Mouse (Mus musculus) hindbrain, postnatal 0 days (tissue): ENCODE measurements around the gene Ctcfl. TPM values are rescaled to one million over a fixed set of nuclear protein-coding genes. Genes with fewer than 3 reads are reported as not detected.

Source experiments
- ATAC-seq: fragments of 200-750 bp; cut with Nextera tagmentation; 2 replicates; pipeline ENCODE4 v1.8.0; 2017; ENCODE audit warnings: mild to moderate bottlenecking, moderate TSS enrichment, moderate library complexity
- DNase-seq: peaks from one replicate; pipeline ENCODE4 v3.0.0-alpha.2; 2015; ENCODE audit warnings: low spot score
- H3K27ac ChIP-seq: fragments of 300-500 bp; sonication (generic); 2 replicates; pipeline ENCODE4 v1.5.1; 2014; ENCODE audit warnings: mild to moderate bottlenecking
- H3K27me3 ChIP-seq: fragments of 300-500 bp; sonication (generic); 2 replicates; pipeline ENCODE4 v1.6.1; 2014; ENCODE audit warnings: low read length, mixed read lengths; ENCODE audit not compliant: insufficient read depth
- H3K36me3 ChIP-seq: fragments of 300-500 bp; sonication (generic); 2 replicates; pipeline ENCODE4 v1.6.1; 2014; ENCODE audit warnings: low read length, mixed read lengths; ENCODE audit not compliant: insufficient read depth
- H3K4me1 ChIP-seq: fragments of 300-500 bp; sonication (generic); 2 replicates; pipeline ENCODE4 v1.6.1; 2014; ENCODE audit warnings: antibody characterized with exemption, low read length, mixed read lengths; ENCODE audit not compliant: insufficient read depth
- H3K4me2 ChIP-seq: fragments of 300-500 bp; sonication (generic); 2 replicates; pipeline ENCODE4 v1.6.1; 2014; ENCODE audit warnings: low read depth, mild to moderate bottlenecking, low read length, moderate library complexity, mixed read lengths
- H3K4me3 ChIP-seq: fragments of 300-500 bp; sonication (generic); 2 replicates; pipeline ENCODE4 v1.5.1; 2014; ENCODE audit warnings: low read length
- H3K9ac ChIP-seq: fragments of 300-500 bp; sonication (generic); replicated peaks from 2 replicates; pipeline ENCODE4 v1.6.1; 2014; ENCODE audit warnings: mild to moderate bottlenecking, low read length, moderate library complexity, mixed read lengths
- H3K9me3 ChIP-seq: fragments of 300-500 bp; sonication (generic); 2 replicates; pipeline ENCODE4 v1.6.1; 2016; ENCODE audit warnings: low read length, mixed read lengths
- CTCF ChIP-seq: IDR thresholded peaks from 2 replicates; pipeline ENCODE4 v1.5.1; 2016; ENCODE audit warnings: antibody characterized with exemption, control low read depth, low read depth
- WGBS: fragments of 180-500 bp; shearing (Covaris S2); extraction: QIAGEN DNeasy Blood & Tissue Kit; methylation state at CpG from one replicate; pipeline ENCODE4 v1.1.7; 2014; 5-methylcytosine and 5-hydroxymethylcytosine counted together
- polyA plus RNA-seq: library from polyadenylated mRNA; unstranded; fragments of >200 nt; fragmentation: Nextera tagmentation; extraction: Ambion mirVana; gene quantifications from 2 replicates; pipeline ENCODE4 v1.2.1, GENCODE M21; 2015
- total RNA-seq: library from RNA; depleted of rRNA; stranded (reverse); fragments of >200 nt; gene quantifications from 2 replicates; pipeline ENCODE4 v1.2.3, GENCODE M21; 2014

Ctcfl gene
- total and polyA plus RNA-seq, 2 experiments from 2014 or later: not detected

DNA sequence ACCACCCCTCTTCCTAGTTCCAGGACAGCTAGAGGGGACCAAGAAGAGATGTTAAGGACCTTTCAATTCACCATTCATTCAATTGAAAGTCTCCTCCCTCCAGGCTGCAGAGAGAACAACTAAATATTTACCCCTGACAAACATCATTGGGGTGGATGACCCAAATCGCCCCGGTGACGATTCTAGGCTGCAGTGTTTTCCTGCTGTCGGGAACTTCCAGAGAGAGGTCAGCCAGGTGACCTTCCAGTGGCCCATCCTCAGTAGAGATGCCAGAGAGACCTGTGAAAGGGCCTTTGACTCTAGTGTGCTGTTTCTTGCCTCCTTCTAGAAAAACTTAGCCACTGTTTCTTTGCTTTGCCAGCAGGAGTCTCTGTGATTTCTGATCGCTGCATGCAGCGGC is 27.4 kb upstream of the Ctcfl start:
- 71% methylated on average over 6 of the region's 6 CpGs for WGBS

DNA sequence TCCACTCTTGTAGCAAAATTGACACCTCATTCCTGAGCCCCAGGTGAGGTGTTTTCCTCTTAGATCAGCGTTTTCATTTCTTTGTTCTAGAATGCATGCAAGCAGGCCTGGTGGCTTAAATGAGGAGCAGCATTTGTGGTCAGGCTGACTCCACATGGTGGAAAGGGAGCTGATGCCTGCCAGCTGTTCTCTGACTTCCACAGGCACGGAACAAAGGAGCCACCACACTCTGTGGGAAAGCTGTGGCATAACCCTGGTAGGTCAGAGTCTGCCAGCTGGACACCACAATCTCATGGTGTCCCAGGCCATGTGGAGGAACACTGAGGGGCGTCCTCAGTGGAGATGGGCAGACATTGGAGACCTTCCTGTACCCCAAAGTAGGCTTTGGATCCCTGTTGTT is 26.5 kb upstream of the Ctcfl start:
- ATAC-seq: no peak
- no peak overlapping the region for H3K4me2 ChIP-seq
- DNase-seq: no peak
- no peaks in the 10 kb centered on the region for H3K36me3 ChIP-seq
- TF ChIP-seq CTCF: no peak
- H3K9me3 ChIP-seq: no peaks in the 10 kb centered on the region
- H3K27ac ChIP-seq: no peak overlapping the region
- WGBS: 74% methylated on average over 3 of the region's 3 CpGs
- H3K4me3 ChIP-seq: no peak overlapping the region
- H3K27me3 ChIP-seq: no peaks in the 10 kb centered on the region
- no peak overlapping the region for H3K9ac ChIP-seq
- no peaks in the 10 kb centered on the region for H3K4me1 ChIP-seq

More for the DNA sequence above, 27.4 kb upstream of the Ctcfl start:
- no peak overlapping the region for H3K27ac ChIP-seq
- DNase-seq (no peak), ATAC-seq (no peak)
- H3K4me1 ChIP-seq: no peaks in the 10 kb centered on the region
- H3K4me3 ChIP-seq: no peak overlapping the region
- H3K9ac ChIP-seq: no peak overlapping the region
- H3K9me3 ChIP-seq: no peaks in the 10 kb centered on the region
- no peaks in the 10 kb centered on the region for H3K36me3 ChIP-seq
- no peaks in the 10 kb centered on the region for H3K27me3 ChIP-seq
- no peak overlapping the region for H3K4me2 ChIP-seq
- no peak for TF ChIP-seq CTCF

DNA sequence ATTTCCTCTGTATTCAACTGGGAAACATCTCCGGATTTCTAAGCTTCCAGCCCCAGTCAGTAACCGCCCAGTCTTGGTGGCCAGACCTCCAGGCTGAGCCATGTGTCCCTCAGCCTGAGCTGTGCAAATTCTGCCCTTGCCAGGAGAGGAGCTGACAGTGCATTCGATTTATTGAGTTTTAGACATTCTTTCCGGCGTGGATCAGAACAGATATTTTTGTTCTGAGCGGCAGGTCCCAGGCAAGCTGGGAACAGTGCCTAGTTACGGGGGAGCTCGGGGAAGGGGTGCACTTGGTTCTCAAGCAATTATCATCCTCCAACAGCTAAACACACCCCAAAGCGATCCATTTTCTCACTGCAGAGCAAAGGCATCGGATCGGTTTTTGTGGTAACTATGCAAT is 24.3 kb upstream of the Ctcfl start:
- WGBS: 52% methylated on average over 11 of the region's 11 CpGs
- Histone ChIP-seq H3K36me3 (no peaks in the 10 kb centered on the region), H3K27ac (no peak overlapping the region), H3K9me3 (no peaks in the 10 kb centered on the region), H3K4me3 (no peak overlapping the region), H3K27me3 (no peaks in the 10 kb centered on the region), H3K9ac (no peak overlapping the region), H3K4me1 (no peaks in the 10 kb centered on the region), H3K4me2 (no peak overlapping the region)
- ATAC-seq (no peak), DNase-seq (no peak)
- no peak for TF ChIP-seq CTCF

DNA sequence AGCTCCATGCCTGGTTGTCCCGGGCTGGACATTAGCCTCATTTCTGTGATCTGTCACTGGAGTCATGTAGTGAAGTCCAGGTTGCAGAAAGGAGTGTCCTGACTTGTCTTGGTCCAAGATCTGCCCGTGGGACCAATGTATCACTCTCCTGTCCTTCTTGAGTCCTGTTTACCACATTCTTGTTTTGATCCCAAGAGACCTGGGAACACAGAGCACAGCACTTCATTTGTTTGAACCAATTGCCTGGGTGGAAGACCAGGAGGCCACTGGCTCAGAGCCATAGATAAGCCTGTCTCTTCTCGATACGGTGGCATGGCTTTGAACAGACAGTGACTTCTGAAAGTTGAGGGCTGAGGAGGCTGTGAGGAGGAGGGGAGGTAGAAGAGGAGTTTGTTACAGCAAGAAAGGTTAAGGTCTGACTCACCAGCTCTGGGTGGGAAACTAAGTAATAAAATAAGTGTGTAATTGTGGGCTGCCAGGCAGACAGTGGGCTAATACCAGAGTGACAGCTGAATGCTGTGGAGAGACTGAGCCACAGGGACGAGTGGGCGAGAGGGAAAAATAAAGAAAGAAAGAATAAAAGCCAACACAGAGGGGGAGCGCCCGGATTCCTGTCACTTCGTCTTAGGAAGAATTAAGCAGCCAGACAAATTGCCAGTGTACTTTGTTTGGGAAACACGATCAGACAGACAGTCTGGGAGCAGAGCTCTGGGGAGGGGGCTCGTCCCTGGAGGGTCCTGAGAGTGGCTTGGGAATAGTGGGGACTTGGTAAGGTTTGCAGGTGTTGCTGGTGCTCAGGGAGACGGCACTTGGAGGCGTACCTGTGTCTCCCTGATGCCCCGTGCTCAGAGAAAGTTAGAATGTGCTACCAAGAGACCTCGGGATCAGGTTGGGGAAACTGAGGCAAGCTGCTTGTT is 19.3 kb upstream of the Ctcfl start:
- H3K9me3 ChIP-seq: no peaks in the 10 kb centered on the region
- H3K27me3 ChIP-seq: no peaks in the 10 kb centered on the region
- ATAC-seq: no peak
- no peak for DNase-seq
- no peak overlapping the region for H3K9ac ChIP-seq
- no peaks in the 10 kb centered on the region for H3K36me3 ChIP-seq
- TF ChIP-seq CTCF: no peak
- H3K27ac ChIP-seq: no peak overlapping the region
- no peak overlapping the region for H3K4me2 ChIP-seq
- 30% methylated on average over 15 of the region's 15 CpGs for WGBS
- H3K4me3 ChIP-seq: no peak overlapping the region
- H3K4me1 ChIP-seq: no peaks in the 10 kb centered on the region

DNA sequence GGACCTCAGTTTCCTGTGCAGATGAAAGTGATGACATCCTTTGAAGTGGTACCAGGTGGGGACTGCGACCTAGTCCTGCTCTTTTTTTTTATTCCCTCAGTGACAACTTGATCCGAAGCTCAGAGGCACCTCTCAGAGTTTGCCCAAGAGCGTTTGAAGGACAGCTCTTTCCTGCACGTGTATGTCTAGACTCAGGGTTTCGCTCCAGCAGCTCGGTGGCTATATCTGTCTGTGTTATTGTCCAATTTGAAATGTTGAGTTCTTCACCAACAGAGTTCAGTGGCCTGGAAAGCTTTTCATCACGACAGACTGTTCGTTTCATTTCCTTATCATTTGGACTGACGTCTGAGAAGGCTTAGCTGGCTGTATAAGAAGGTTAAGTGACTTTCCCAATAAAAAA is 15.4 kb upstream of the Ctcfl start:
- no peak for TF ChIP-seq CTCF
- ATAC-seq (no peak), DNase-seq (no peak)
- no peak overlapping the region for H3K4me2 ChIP-seq
- WGBS: 76% methylated on average over 9 of the region's 9 CpGs
- H3K9me3 ChIP-seq: no peaks in the 10 kb centered on the region
- no peak overlapping the region for H3K27ac ChIP-seq
- H3K4me1 ChIP-seq: no peaks in the 10 kb centered on the region
- H3K36me3 ChIP-seq: no peaks in the 10 kb centered on the region
- no peaks in the 10 kb centered on the region for H3K27me3 ChIP-seq
- no peak overlapping the region for H3K4me3 ChIP-seq
- no peak overlapping the region for H3K9ac ChIP-seq

DNA sequence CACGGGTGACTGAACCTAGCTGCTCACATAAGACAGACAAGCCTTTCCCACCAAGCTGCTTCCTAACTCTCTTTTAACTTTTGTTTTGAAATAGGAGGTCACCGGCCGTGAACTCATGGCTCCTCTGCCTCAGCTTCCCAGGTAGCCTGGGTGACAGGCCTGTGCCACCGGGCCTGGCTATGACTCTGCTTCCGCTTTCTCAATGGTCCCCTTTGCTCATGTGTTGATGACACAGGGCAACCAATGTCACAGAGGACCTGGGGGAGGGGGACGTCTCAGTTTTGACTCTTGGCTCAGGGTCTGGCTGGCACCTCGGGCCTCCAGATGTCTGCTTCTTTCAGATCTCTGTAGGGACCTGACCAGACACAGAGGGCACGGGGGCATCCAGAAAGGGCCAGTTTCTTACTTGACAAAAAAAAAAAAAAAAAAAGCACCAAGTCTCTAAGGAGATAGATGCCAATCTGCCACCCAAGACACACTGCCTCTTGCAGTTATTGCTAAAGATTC is 13.5 kb upstream of the Ctcfl start:
- H3K4me3 ChIP-seq: no peak overlapping the region

DNA sequence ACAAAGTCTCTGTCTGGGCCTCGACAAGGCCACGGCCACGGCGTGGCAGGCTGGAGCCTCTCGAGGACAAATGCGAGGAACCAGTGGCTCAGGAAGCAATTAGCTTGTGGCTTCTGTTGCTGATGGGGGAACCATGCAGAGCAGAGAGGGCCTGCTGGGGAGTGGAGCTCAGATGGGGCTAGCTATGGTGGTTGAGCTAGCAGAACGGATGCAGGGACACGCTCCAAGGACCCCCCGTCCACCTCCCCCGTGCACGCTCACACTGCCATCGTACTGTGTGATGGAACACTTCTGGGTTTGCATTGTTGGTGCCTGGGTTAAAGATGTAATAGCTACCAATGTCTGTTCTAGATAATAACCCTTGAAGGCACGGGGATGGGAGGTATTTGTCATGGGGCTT is 12.9 kb upstream of the Ctcfl start:
- no peak for DNase-seq

More for the DNA sequence above, 13.5 kb upstream of the Ctcfl start:
- ATAC-seq (no peak), DNase-seq (no peak)
- no peaks in the 10 kb centered on the region for H3K27me3 ChIP-seq
- H3K4me2 ChIP-seq: no peak overlapping the region
- H3K9me3 ChIP-seq: no peaks in the 10 kb centered on the region
- H3K4me1 ChIP-seq: no peaks in the 10 kb centered on the region
- H3K9ac ChIP-seq: no peak overlapping the region
- no peaks in the 10 kb centered on the region for H3K36me3 ChIP-seq
- 64% methylated on average over 8 of the region's 8 CpGs for WGBS
- TF ChIP-seq CTCF: no peak
- H3K27ac ChIP-seq: no peak overlapping the region

More for the DNA sequence above, 12.9 kb upstream of the Ctcfl start:
- H3K36me3 ChIP-seq: no peaks in the 10 kb centered on the region
- H3K9me3 ChIP-seq: no peaks in the 10 kb centered on the region
- no peaks in the 10 kb centered on the region for H3K27me3 ChIP-seq
- no peak overlapping the region for H3K27ac ChIP-seq
- ATAC-seq: no peak
- 54% methylated on average over 13 of the region's 13 CpGs for WGBS
- TF ChIP-seq CTCF: no peak
- H3K4me2 ChIP-seq: no peak overlapping the region
- no peaks in the 10 kb centered on the region for H3K4me1 ChIP-seq
- H3K9ac ChIP-seq: no peak overlapping the region
- no peak overlapping the region for H3K4me3 ChIP-seq
